In the genomic region with DNA sequence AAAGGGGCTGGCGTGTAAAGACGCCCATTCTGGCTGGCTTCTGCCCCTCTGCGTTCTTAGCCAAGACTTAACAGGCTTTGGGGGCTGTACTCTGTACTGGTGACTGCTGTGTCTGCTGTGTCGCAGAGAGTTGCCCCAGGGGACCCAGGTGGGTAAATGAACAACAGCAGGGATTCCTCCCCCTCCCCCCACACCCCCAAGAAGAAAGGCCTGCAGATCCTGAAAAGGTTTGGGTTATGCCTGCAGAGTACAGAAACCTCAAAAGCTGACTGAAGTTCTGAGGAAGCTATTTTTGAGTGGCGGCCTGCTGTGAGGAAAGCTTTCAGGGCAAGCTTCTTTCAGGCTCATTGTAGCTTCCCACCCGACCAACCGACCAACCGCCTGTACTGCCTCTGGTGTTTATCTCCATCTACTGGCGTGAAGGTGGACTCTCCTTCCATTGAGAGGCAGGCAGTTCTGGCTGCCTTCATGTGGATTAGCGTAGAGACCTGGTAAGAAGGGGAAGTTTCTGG, we compare ENCODE assay signal across 9 mouse cellular contexts.
DNase-seq lines count a peak whose midpoint lies in the region; ATAC-seq and TF ChIP-seq lines count a peak whose summit lies in the region.
"Had no signal": no experiment of that assay in that cellular context is flagged by ENCODE, and none has a peak within 500 bp of the region (broad histone marks: within the 10 kb centered on the region; RNA-seq: fewer than 3 reads in every experiment).

No protein-coding gene starts in this region.

- H3K4me2 ChIP-seq in forebrain, embryonic 12.5 days = no peak overlapping the region
- H3K4me2 ChIP-seq in intestine, postnatal 0 days (replicated peaks; ENCODE audit: low read depth) = no peak overlapping the region
- no peak overlapping the region for H3K4me2 ChIP-seq in midbrain, embryonic 15.5 days

- WGBS in forebrain, embryonic 12.5 days = 9% methylated on average over 10 of the region's 10 CpGs
- 38% methylated on average over 10 of the region's 10 CpGs for WGBS in intestine, postnatal 0 days
- WGBS in midbrain, embryonic 15.5 days = 9% methylated on average over 10 of the region's 10 CpGs

- no peak overlapping the region for H3K4me3 ChIP-seq in forebrain, embryonic 12.5 days (replicated peaks)
- no peak overlapping the region for H3K4me3 ChIP-seq in intestine, postnatal 0 days (ENCODE audit: low read depth, low read length)
- no peak overlapping the region for H3K4me3 ChIP-seq in midbrain, embryonic 15.5 days
- H3K4me3 ChIP-seq: myocyte had no signal

- no peak overlapping the region for H3K27ac ChIP-seq in forebrain, embryonic 12.5 days
- H3K27ac ChIP-seq in intestine, postnatal 0 days (ENCODE audit: low read depth, low read length) = no peak overlapping the region
- H3K27ac ChIP-seq in midbrain, embryonic 15.5 days = no peak overlapping the region

- intact Hi-C loops in left cerebral cortex, postnatal 4 days (cut with DNase I) = loop anchor here (10.0 kb wide), 1 partner anchor 117 kb away; no protein-coding TSS in a partner anchor

- TF ChIP-seq POLR2A in brain, embryonic 14.5 days (IDR thresholded peaks at IDR 0.05; ENCODE audit: borderline replicate concordance, extremely low read depth, insufficient read depth, insufficient read length, poor library complexity, severe bottlenecking) = no peak

- ATAC-seq in forebrain, embryonic 12.5 days (ENCODE audit: low FRiP score) = peak; percentile 55
- no peak for ATAC-seq in intestine, postnatal 0 days
- peak; percentile 88 for ATAC-seq in midbrain, embryonic 15.5 days (replicated peaks)
- ATAC-seq in inflammation-experienced regulatory T-cells, adult 6 months = no peak

- H3K4me1 ChIP-seq in forebrain, embryonic 12.5 days = peaks cover 11% of the 10 kb centered on the region
- no peaks in the 10 kb centered on the region for H3K4me1 ChIP-seq in intestine, postnatal 0 days (replicated peaks; ENCODE audit: control insufficient read depth, insufficient read depth, low read length)
- peaks cover 6% of the 10 kb centered on the region for H3K4me1 ChIP-seq in midbrain, embryonic 15.5 days

- TF ChIP-seq CTCF in brain, embryonic 14.5 days (IDR thresholded peaks at IDR 0.05; ENCODE audit: borderline replicate concordance, extremely low read depth, insufficient read depth, insufficient read length) = peak; percentile 63; the same call in 1 of the 2 replicates
- TF ChIP-seq CTCF in intestine, postnatal 0 days (IDR thresholded peaks at IDR 0.05; ENCODE audit: low read depth) = peak; percentile 82

- no peaks in the 10 kb centered on the region for H3K9me3 ChIP-seq in forebrain, embryonic 12.5 days
- H3K9me3 ChIP-seq in intestine, postnatal 0 days (ENCODE audit: control insufficient read depth) = no peaks in the 10 kb centered on the region
- H3K9me3 ChIP-seq in midbrain, embryonic 15.5 days = no peaks in the 10 kb centered on the region

- H3K36me3 ChIP-seq in forebrain, embryonic 12.5 days (replicated peaks) = peaks cover 12% of the 10 kb centered on the region; the same call in 1 of the 2 replicates
- peaks cover 21% of the 10 kb centered on the region for H3K36me3 ChIP-seq in intestine, postnatal 0 days (ENCODE audit: control insufficient read depth, insufficient read depth)
- H3K36me3 ChIP-seq in midbrain, embryonic 15.5 days (replicated peaks) = no peaks in the 10 kb centered on the region; the same call in 1 of the 2 replicates

- peak; percentile 47 for DNase-seq in left cerebral cortex, postnatal 4 days
- no peak for DNase-seq in left cerebral cortex, adult 8-10 months (ENCODE audit: low spot score in 2 of 2)
- DNase-seq in brain, embryonic 14.5 days (ENCODE audit: low read depth) = peak; percentile 87
- DNase-seq in ovary, postnatal 14 days (ENCODE audit: low spot score) = no peak

- no peak overlapping the region for H3K9ac ChIP-seq in forebrain, embryonic 12.5 days
- no peak overlapping the region for H3K9ac ChIP-seq in intestine, postnatal 0 days (ENCODE audit: low read depth, low read length)
- H3K9ac ChIP-seq in midbrain, embryonic 15.5 days = no peak overlapping the region

- no peaks in the 10 kb centered on the region for H3K27me3 ChIP-seq in forebrain, embryonic 12.5 days
- no peaks in the 10 kb centered on the region for H3K27me3 ChIP-seq in intestine, postnatal 0 days (replicated peaks; ENCODE audit: control insufficient read depth, insufficient read depth, low read length)
- H3K27me3 ChIP-seq in midbrain, embryonic 15.5 days (replicated peaks) = no peaks in the 10 kb centered on the region

Comparison
In these comparisons a context has a peak if more than half of its experiments do, and no peak if none do; other contexts are left out.
1. DNase-seq: peak in left cerebral cortex, postnatal 4 days (single experiment) and brain, embryonic 14.5 days (single experiment); none in left cerebral cortex, adult 8-10 months (0 of 2) and ovary, postnatal 14 days (single experiment).
2. ATAC-seq: peak in forebrain, embryonic 12.5 days (single experiment) and midbrain, embryonic 15.5 days (single experiment); none in intestine, postnatal 0 days (single experiment) and inflammation-experienced regulatory T-cells, adult 6 months (single experiment).